In genomic region chr19:18873709-18874644, GRCm38 (mm10) we compare ENCODE assay signal across 12 mouse cellular contexts.
DNase-seq lines count a peak whose midpoint lies in the region; ATAC-seq and TF ChIP-seq lines count a peak whose summit lies in the region.
"Had no signal": no experiment of that assay in that cellular context is flagged by ENCODE, and none has a peak within 500 bp of the region (broad histone marks: within the 10 kb centered on the region; RNA-seq: fewer than 3 reads in every experiment).

No protein-coding gene starts in this region.

- no peaks in the 10 kb centered on the region for H3K79me2 ChIP-seq in heart, adult 2 months (replicated peaks; ENCODE audit: control insufficient read depth, insufficient read depth, low read length)

- H3K9me3 ChIP-seq in hindbrain, embryonic 11.5 days (ENCODE audit: control insufficient read depth, low read length) = no peaks in the 10 kb centered on the region
- H3K9me3 ChIP-seq in midbrain, embryonic 15.5 days = no peaks in the 10 kb centered on the region
- H3K9me3 ChIP-seq in heart, embryonic 12.5 days (replicated peaks) = no peaks in the 10 kb centered on the region
- H3K9me3 ChIP-seq: limb, embryonic 13.5 days had no signal

- ATAC-seq in hindbrain, embryonic 11.5 days (ENCODE audit: low FRiP score) = peak; percentile 81
- ATAC-seq in midbrain, embryonic 15.5 days (replicated peaks) = peak; percentile 77
- no peak for ATAC-seq in heart, embryonic 12.5 days (ENCODE audit: insufficient number of reproducible peaks, low FRiP score)

- no peaks in the 10 kb centered on the region for H3K4me1 ChIP-seq in hindbrain, embryonic 11.5 days (replicated peaks; ENCODE audit: control insufficient read depth, insufficient read depth, low read length)
- peaks cover 16% of the 10 kb centered on the region for H3K4me1 ChIP-seq in midbrain, embryonic 15.5 days
- no peaks in the 10 kb centered on the region for H3K4me1 ChIP-seq in heart, embryonic 12.5 days (replicated peaks)
- H3K4me1 ChIP-seq in lung, adult 2 months (ENCODE audit: control insufficient read depth, insufficient read depth, low read length) = no peaks in the 10 kb centered on the region
- H3K4me1 ChIP-seq in heart, adult 2 months (ENCODE audit: control insufficient read depth, insufficient read depth, low read length) = no peaks in the 10 kb centered on the region

- no peaks in the 10 kb centered on the region for H3K36me3 ChIP-seq in hindbrain, embryonic 11.5 days (ENCODE audit: control insufficient read depth, insufficient read depth, low read length)
- H3K36me3 ChIP-seq in midbrain, embryonic 15.5 days (replicated peaks) = no peaks in the 10 kb centered on the region
- H3K36me3 ChIP-seq in heart, embryonic 12.5 days = no peaks in the 10 kb centered on the region
- no peaks in the 10 kb centered on the region for H3K36me3 ChIP-seq in heart, adult 2 months (ENCODE audit: control insufficient read depth, insufficient read depth, low read length)
- H3K36me3 ChIP-seq: limb, embryonic 13.5 days had no signal

- peak overlapping the region; percentile 36 for H3K4me2 ChIP-seq in hindbrain, embryonic 11.5 days (replicated peaks; ENCODE audit: low read depth, low read length)
- peak overlapping the region; percentile 30 for H3K4me2 ChIP-seq in midbrain, embryonic 15.5 days
- H3K4me2 ChIP-seq in heart, embryonic 12.5 days = no peak overlapping the region
- H3K4me2 ChIP-seq: limb, embryonic 13.5 days had no signal

- no peak for DNase-seq in left cerebral cortex, adult 2 months (ENCODE audit: extremely low spot score in 1 of 2, low spot score in 2 of 2)
- DNase-seq in left cerebral cortex, adult 11 months (ENCODE audit: low spot score) = no peak
- DNase-seq in hindbrain, embryonic 11.5 days (ENCODE audit: low spot score) = peak; percentile 44
- DNase-seq in right cerebral cortex, postnatal 4 days = no peak
- no peak for DNase-seq in lung, adult 2 months
- no peak for DNase-seq in heart, adult 2 months
- DNase-seq: kidney, adult 8-10 months; lung, adult 18-20 months; thymus, adult 18-20 months had no signal

- TF ChIP-seq EP300 in heart, adult 2 months (IDR thresholded peaks at IDR 0.05; ENCODE audit: insufficient read depth, low read depth, low read length) = no peak

- peak overlapping the region; percentile 33 for H3K4me3 ChIP-seq in left cerebral cortex, adult 2 months
- no peak overlapping the region for H3K4me3 ChIP-seq in hindbrain, embryonic 11.5 days (ENCODE audit: low read depth, low read length)
- H3K4me3 ChIP-seq in midbrain, embryonic 15.5 days = peak overlapping the region; percentile 0; the same call in 1 of the 2 replicates
- no peak overlapping the region for H3K4me3 ChIP-seq in heart, embryonic 12.5 days
- H3K4me3 ChIP-seq in lung, adult 2 months (replicated peaks; ENCODE audit: extremely low read depth, low read depth, low read length) = no peak overlapping the region
- H3K4me3 ChIP-seq in heart, adult 2 months = no peak overlapping the region
- H3K4me3 ChIP-seq: limb, embryonic 13.5 days had no signal

- no peaks in the 10 kb centered on the region for H3K27me3 ChIP-seq in hindbrain, embryonic 11.5 days (ENCODE audit: control insufficient read depth, insufficient read depth, low read length)
- H3K27me3 ChIP-seq in midbrain, embryonic 15.5 days (replicated peaks) = no peaks in the 10 kb centered on the region
- no peaks in the 10 kb centered on the region for H3K27me3 ChIP-seq in heart, embryonic 12.5 days (replicated peaks)
- no peaks in the 10 kb centered on the region for H3K27me3 ChIP-seq in heart, adult 2 months (ENCODE audit: control insufficient read depth, insufficient read depth, low read length)
- H3K27me3 ChIP-seq: limb, embryonic 13.5 days had no signal

- 31% methylated on average over 16 of the region's 16 CpGs for WGBS in hindbrain, embryonic 11.5 days
- 12% methylated on average over 16 of the region's 16 CpGs for WGBS in midbrain, embryonic 15.5 days
- 70% methylated on average over 16 of the region's 16 CpGs for WGBS in heart, embryonic 12.5 days
- WGBS in lung, adult 2 months = 66% methylated on average over 16 of the region's 16 CpGs
- WGBS in heart, adult 2 months = 70% methylated on average over 16 of the region's 16 CpGs

- TF ChIP-seq CTCF in left cerebral cortex, adult 2 months (IDR thresholded peaks at IDR 0.05) = no peak
- no peak for TF ChIP-seq CTCF in lung, adult 2 months (IDR thresholded peaks at IDR 0.05; ENCODE audit: insufficient read depth, low read length)
- TF ChIP-seq CTCF in heart, adult 2 months (IDR thresholded peaks at IDR 0.05) = no peak

- intact Hi-C loops in left cerebral cortex, adult 2 months (cut with DNase I) = loop anchor here (1.0 to 10.0 kb wide), 5 partner anchors 98 to 1891 kb away; partner anchors contain the start of gene Rorb
- intact Hi-C loops in heart, adult 2 months (cut with DNase I) = no loop called here

- peak overlapping the region; percentile 50 for H3K27ac ChIP-seq in left cerebral cortex, adult 2 months
- H3K27ac ChIP-seq in hindbrain, embryonic 11.5 days (ENCODE audit: low read depth, low read length) = peak overlapping the region; percentile 11; the same call in 1 of the 2 replicates
- no peak overlapping the region for H3K27ac ChIP-seq in midbrain, embryonic 15.5 days
- H3K27ac ChIP-seq in heart, embryonic 12.5 days (ENCODE audit: poor library complexity, severe bottlenecking) = no peak overlapping the region
- H3K27ac ChIP-seq in heart, adult 2 months = no peak overlapping the region
- H3K27ac ChIP-seq: limb, embryonic 13.5 days had no signal

- H3K9ac ChIP-seq in hindbrain, embryonic 11.5 days (ENCODE audit: low read depth, low read length) = no peak overlapping the region
- H3K9ac ChIP-seq in midbrain, embryonic 15.5 days = no peak overlapping the region; the same call in 1 of the 2 replicates
- H3K9ac ChIP-seq in heart, embryonic 12.5 days = no peak overlapping the region
- H3K9ac ChIP-seq in heart, adult 2 months (ENCODE audit: low read depth, low read length) = no peak overlapping the region
- H3K9ac ChIP-seq: limb, embryonic 13.5 days had no signal

- no peak for TF ChIP-seq POLR2A in lung, adult 2 months (IDR thresholded peaks at IDR 0.05; ENCODE audit: borderline replicate concordance, extremely low read depth, low read depth, low read length)
- no peak for TF ChIP-seq POLR2A in heart, adult 2 months (IDR thresholded peaks at IDR 0.05; ENCODE audit: insufficient read depth, low read depth, low read length)

Comparison
In these comparisons a context has a peak if more than half of its experiments do, and no peak if none do; other contexts are left out.
1. H3K27ac ChIP-seq: peak in left cerebral cortex, adult 2 months (single experiment) and hindbrain, embryonic 11.5 days (single experiment); none in midbrain, embryonic 15.5 days (single experiment), heart, embryonic 12.5 days (single experiment) and heart, adult 2 months (single experiment).
2. H3K4me3 ChIP-seq: peak in left cerebral cortex, adult 2 months (single experiment) and midbrain, embryonic 15.5 days (single experiment); none in hindbrain, embryonic 11.5 days (single experiment), heart, embryonic 12.5 days (single experiment), lung, adult 2 months (single experiment) and heart, adult 2 months (single experiment).